Mouse (Mus musculus): Measurements from ENCODE around the gene Ugt1a5.
"Not testable (repeated sequence)": the region's sequence is repeated elsewhere in the genome, so short reads cannot be mapped to it uniquely, and the experiment has no call there.

Gene Ugt1a5

GRCm38 (mm10) chr1:88224029-88224776, 58.4 kb downstream of the Ugt1a5 start:
- no peak for DNase-seq (ENCODE audit: low spot score)

- DNase-seq (ENCODE audit: low spot score) = not testable (repeated sequence)
Observed at GRCm38 (mm10) chr1:88225301-88225700, 59.5 kb downstream of the Ugt1a5 start.

GRCm38 (mm10) chr1:88225741-88226140, 59.9 kb downstream of the Ugt1a5 start:
- no peak for DNase-seq (ENCODE audit: low spot score)

- DNase-seq (ENCODE audit: low spot score) = peak; percentile 13
Observed at GRCm38 (mm10) chr1:88226670-88227379, 61.0 kb downstream of the Ugt1a5 start, which contains the start of gene Mroh2a. Gene Mroh2a, plus strand, starts transcription at chr1:88226986.

- peak; percentile 12 for DNase-seq (ENCODE audit: low spot score)
Observed at GRCm38 (mm10) chr1:88227482-88227881, 61.7 kb downstream of the Ugt1a5 start.

GRCm38 (mm10) chr1:88228121-88228520, 62.3 kb downstream of the Ugt1a5 start:
- peak; percentile 23 for DNase-seq (ENCODE audit: low spot score)

- DNase-seq (ENCODE audit: low spot score) = peak; percentile 11
Observed at GRCm38 (mm10) chr1:88229566-88229965, 63.8 kb downstream of the Ugt1a5 start.

- peak; percentile 30 for DNase-seq (ENCODE audit: low spot score)
Observed at GRCm38 (mm10) chr1:88229986-88230385, 64.2 kb downstream of the Ugt1a5 start.

- DNase-seq (ENCODE audit: low spot score) = peak; percentile 33
Observed at GRCm38 (mm10) chr1:88230421-88230820, 64.6 kb downstream of the Ugt1a5 start.

GRCm38 (mm10) chr1:88230981-88231802, 65.4 kb downstream of the Ugt1a5 start:
- peak; percentile 12 for DNase-seq (ENCODE audit: low spot score)

- DNase-seq (ENCODE audit: low spot score) = peak; percentile 18
Observed at GRCm38 (mm10) chr1:88231803-88232499, 66.1 kb downstream of the Ugt1a5 start.

- peak; percentile 21 for DNase-seq (ENCODE audit: low spot score)
Observed at GRCm38 (mm10) chr1:88232664-88233380, 67.0 kb downstream of the Ugt1a5 start.

- DNase-seq (ENCODE audit: low spot score) = peak; percentile 65
Observed at GRCm38 (mm10) chr1:88233421-88234247, 67.8 kb downstream of the Ugt1a5 start.

GRCm38 (mm10) chr1:88234248-88234610, 68.4 kb downstream of the Ugt1a5 start:
- peak; percentile 11 for DNase-seq (ENCODE audit: low spot score)

- DNase-seq (ENCODE audit: low spot score) = peak; percentile 30
Observed at GRCm38 (mm10) chr1:88234646-88235045, 68.8 kb downstream of the Ugt1a5 start.

GRCm38 (mm10) chr1:88235046-88235893, 69.5 kb downstream of the Ugt1a5 start:
- DNase-seq (ENCODE audit: low spot score) = peak; percentile 35

- no peak for DNase-seq (ENCODE audit: low spot score)
Observed at GRCm38 (mm10) chr1:88235894-88236415, 70.1 kb downstream of the Ugt1a5 start.

- DNase-seq (ENCODE audit: low spot score) = no peak
Observed at GRCm38 (mm10) chr1:88237311-88237710, 71.5 kb downstream of the Ugt1a5 start.

GRCm38 (mm10) chr1:88238771-88239170, 73.0 kb downstream of the Ugt1a5 start:
- DNase-seq (ENCODE audit: low spot score) = no peak
